Mouse (Mus musculus): ENCODE results near the gene Gdf10.

DNA sequence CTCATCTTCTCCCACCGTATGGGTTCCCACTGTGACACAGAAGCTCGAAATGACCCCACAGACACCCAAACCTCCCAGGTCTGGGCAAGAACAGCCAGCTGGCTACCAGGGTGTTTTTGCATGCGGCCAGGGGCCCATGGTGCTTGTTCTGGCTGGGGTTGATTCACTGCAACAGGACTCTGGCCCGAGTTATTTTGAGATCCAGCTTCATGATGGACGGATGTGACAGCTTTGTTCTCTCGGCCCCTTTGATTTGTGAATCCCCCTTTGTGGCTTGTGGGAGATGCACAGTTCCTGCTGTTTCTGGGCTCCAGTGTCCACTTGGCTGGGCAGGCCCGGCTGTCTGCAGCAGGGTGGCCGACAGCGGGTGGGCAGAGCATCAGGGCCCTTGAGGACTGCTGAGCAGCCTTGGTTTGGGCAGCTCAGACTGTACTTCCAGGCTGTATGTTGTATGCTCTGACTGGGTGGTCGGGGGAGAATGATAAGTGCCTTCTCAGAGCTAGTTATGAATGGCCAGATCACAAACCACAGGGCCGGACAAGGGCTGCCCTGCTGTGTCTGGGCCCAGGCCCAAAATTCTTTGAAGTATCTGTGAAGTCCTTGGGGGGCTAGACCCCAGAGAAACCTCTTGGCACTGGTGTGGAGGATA lies 34.9 kb upstream of the Gdf10 start:
- TF ChIP-seq CTCF (IDR thresholded peaks at IDR 0.05; ENCODE audit: insufficient read depth, low read depth, low read length) (no peak), POLR2A (IDR thresholded peaks at IDR 0.05; ENCODE audit: insufficient read depth, low read depth, low read length) (no peak)
